Mouse (Mus musculus): ENCODE data around the gene Amn. TPM values are rescaled to one million over a fixed set of nuclear protein-coding genes. Genes with fewer than 3 reads are reported as not detected.

Gene Amn
- polyA plus RNA-seq, 1 experiment from 2014 or later: 2.4 TPM

- Histone ChIP-seq H3K36me3 (ENCODE audit: control insufficient read depth, insufficient read depth) (peaks cover 5% of the 10 kb centered on the region; the same call in 1 of the 2 replicates), H3K9ac (ENCODE audit: low read length) (no peak overlapping the region), H3K4me2 (ENCODE audit: low read depth, low read length) (no peak overlapping the region), H3K27me3 (ENCODE audit: control insufficient read depth, insufficient read depth, low read length) (no peaks in the 10 kb centered on the region), H3K27ac (ENCODE audit: low read length) (peak overlapping the region; percentile 9), H3K9me3 (replicated peaks; ENCODE audit: control insufficient read depth, low read length) (no peaks in the 10 kb centered on the region; the same call in 1 of the 2 replicates), H3K4me3 (ENCODE audit: low read length) (no peak overlapping the region), H3K4me1 (ENCODE audit: control insufficient read depth, insufficient read depth, low read length) (peaks cover 13% of the 10 kb centered on the region)
- 91% methylated on average over 5 of the region's 5 CpGs for WGBS
- no peak for ATAC-seq (replicated peaks; ENCODE audit: extremely low read depth, insufficient read depth, low FRiP score)
These were observed 32.5 kb upstream of the Amn start for GRCm38 (mm10) chr12:111238345-111238744.

GRCm38 (mm10) chr12:111238778-111239177, 32.1 kb upstream of the Amn start:
- Histone ChIP-seq H3K36me3 (ENCODE audit: control insufficient read depth, insufficient read depth) (peaks cover 7% of the 10 kb centered on the region; the same call in 1 of the 2 replicates), H3K4me2 (ENCODE audit: low read depth, low read length) (no peak overlapping the region), H3K27ac (ENCODE audit: low read length) (peak overlapping the region; percentile 9; the same call in 1 of the 2 replicates), H3K9me3 (replicated peaks; ENCODE audit: control insufficient read depth, low read length) (no peaks in the 10 kb centered on the region; the same call in 1 of the 2 replicates), H3K4me1 (ENCODE audit: control insufficient read depth, insufficient read depth, low read length) (peaks cover 13% of the 10 kb centered on the region), H3K27me3 (ENCODE audit: control insufficient read depth, insufficient read depth, low read length) (no peaks in the 10 kb centered on the region), H3K4me3 (ENCODE audit: low read length) (no peak overlapping the region), H3K9ac (ENCODE audit: low read length) (no peak overlapping the region)
- ATAC-seq (replicated peaks; ENCODE audit: extremely low read depth, insufficient read depth, low FRiP score): peak; percentile 50; the same call in 1 of the 2 replicates
- WGBS: 55% methylated on average over 4 of the region's 4 CpGs

GRCm38 (mm10) chr12:111239930-111240329, 31.0 kb upstream of the Amn start:
- Histone ChIP-seq H3K9me3 (replicated peaks; ENCODE audit: control insufficient read depth, low read length) (no peaks in the 10 kb centered on the region; the same call in 1 of the 2 replicates), H3K4me3 (ENCODE audit: low read length) (no peak overlapping the region), H3K27ac (ENCODE audit: low read length) (no peak overlapping the region), H3K4me1 (ENCODE audit: control insufficient read depth, insufficient read depth, low read length) (peaks cover 1% of the 10 kb centered on the region), H3K36me3 (ENCODE audit: control insufficient read depth, insufficient read depth) (peaks cover 7% of the 10 kb centered on the region; the same call in 1 of the 2 replicates), H3K9ac (ENCODE audit: low read length) (no peak overlapping the region), H3K4me2 (ENCODE audit: low read depth, low read length) (no peak overlapping the region), H3K27me3 (ENCODE audit: control insufficient read depth, insufficient read depth, low read length) (no peaks in the 10 kb centered on the region)
- 79% methylated on average over 10 of the region's 10 CpGs for WGBS
- ATAC-seq (replicated peaks; ENCODE audit: extremely low read depth, insufficient read depth, low FRiP score): no peak

DNA sequence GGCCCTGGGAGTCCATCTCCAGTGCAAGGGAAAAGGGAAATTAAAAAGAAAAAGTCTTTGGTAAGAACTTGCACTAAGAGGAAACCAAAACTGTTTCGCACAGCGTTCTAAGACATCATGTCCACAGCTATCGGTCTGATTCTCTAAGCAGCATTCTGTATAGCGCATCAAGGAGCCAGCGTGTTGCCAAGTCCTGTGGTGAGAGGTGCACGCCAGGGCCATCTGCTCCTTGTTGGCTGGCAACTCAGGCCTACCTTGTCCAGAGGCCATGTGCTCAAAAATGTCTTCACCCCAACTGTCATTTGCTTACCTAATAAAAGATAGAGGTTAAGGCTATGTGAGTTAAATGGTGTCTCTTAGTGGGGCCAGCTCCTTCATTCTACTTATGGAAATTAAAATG, 29.0 kb upstream of the Amn start:
- no peaks in the 10 kb centered on the region for H3K4me1 ChIP-seq (ENCODE audit: control insufficient read depth, insufficient read depth, low read length)
- H3K9ac ChIP-seq (ENCODE audit: low read length): no peak overlapping the region
- 93% methylated on average over 6 of the region's 6 CpGs for WGBS
- ATAC-seq (replicated peaks; ENCODE audit: extremely low read depth, insufficient read depth, low FRiP score): no peak
- no peak overlapping the region for H3K27ac ChIP-seq (ENCODE audit: low read length)
- H3K4me3 ChIP-seq (ENCODE audit: low read length): no peak overlapping the region
- H3K9me3 ChIP-seq (replicated peaks; ENCODE audit: control insufficient read depth, low read length): no peaks in the 10 kb centered on the region
- H3K27me3 ChIP-seq (ENCODE audit: control insufficient read depth, insufficient read depth, low read length): no peaks in the 10 kb centered on the region
- no peak overlapping the region for H3K4me2 ChIP-seq (ENCODE audit: low read depth, low read length)
- peaks cover 10% of the 10 kb centered on the region; the same call in 1 of the 2 replicates for H3K36me3 ChIP-seq (ENCODE audit: control insufficient read depth, insufficient read depth)

DNA sequence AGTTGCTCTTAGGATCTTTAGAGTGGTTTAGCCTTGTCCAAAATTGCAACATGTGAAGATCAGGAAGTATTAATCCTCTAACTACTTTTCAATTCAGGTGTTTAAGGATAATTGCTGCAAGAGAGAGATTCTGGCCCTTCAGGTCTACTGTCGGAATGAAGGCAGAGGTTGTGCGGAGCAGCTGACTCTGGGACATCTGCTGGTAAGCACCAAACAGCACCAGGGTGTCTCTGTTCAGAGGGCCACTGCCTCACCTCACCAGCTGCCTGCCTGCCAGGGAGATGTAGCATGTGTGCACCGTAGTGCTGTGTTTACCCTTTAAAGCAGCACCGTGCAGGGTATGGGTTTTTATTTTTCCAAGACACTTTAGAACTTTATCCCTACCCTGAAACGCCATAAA, 28.5 kb upstream of the Amn start:
- no peak for ATAC-seq (replicated peaks; ENCODE audit: extremely low read depth, insufficient read depth, low FRiP score)
- H3K9me3 ChIP-seq (replicated peaks; ENCODE audit: control insufficient read depth, low read length): no peaks in the 10 kb centered on the region

DNA sequence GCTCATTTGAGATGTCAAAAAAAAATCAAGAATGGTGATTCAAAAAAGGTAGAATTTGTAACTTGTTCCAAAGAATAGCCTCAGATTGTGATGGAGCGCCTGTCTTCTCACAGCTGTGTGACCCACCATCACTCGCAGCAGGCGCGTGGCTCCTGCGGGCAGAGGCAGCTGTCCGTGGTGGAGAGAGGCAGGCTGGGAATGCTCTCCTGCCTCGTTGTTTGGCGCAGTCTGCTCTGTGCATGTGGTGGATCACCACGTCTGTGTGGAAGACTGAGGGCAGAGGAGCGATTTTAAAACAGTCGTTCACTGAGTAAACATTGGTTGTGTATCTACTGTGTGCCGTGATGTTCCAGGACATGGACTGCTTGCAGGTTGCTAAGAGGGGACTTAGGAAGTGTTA, 27.2 kb upstream of the Amn start:
- Histone ChIP-seq H3K9me3 (replicated peaks; ENCODE audit: control insufficient read depth, low read length) (no peaks in the 10 kb centered on the region), H3K9ac (ENCODE audit: low read length) (no peak overlapping the region), H3K4me1 (ENCODE audit: control insufficient read depth, insufficient read depth, low read length) (no peaks in the 10 kb centered on the region), H3K27ac (ENCODE audit: low read length) (no peak overlapping the region), H3K36me3 (ENCODE audit: control insufficient read depth, insufficient read depth) (peaks cover 6% of the 10 kb centered on the region; the same call in 1 of the 2 replicates), H3K4me3 (ENCODE audit: low read length) (no peak overlapping the region), H3K4me2 (ENCODE audit: low read depth, low read length) (no peak overlapping the region), H3K27me3 (ENCODE audit: control insufficient read depth, insufficient read depth, low read length) (no peaks in the 10 kb centered on the region)
- 82% methylated on average over 12 of the region's 12 CpGs for WGBS
- no peak for ATAC-seq (replicated peaks; ENCODE audit: extremely low read depth, insufficient read depth, low FRiP score)

More for the DNA sequence above, 28.5 kb upstream of the Amn start:
- Histone ChIP-seq H3K36me3 (ENCODE audit: control insufficient read depth, insufficient read depth) (peaks cover 10% of the 10 kb centered on the region; the same call in 1 of the 2 replicates), H3K27ac (ENCODE audit: low read length) (no peak overlapping the region), H3K4me3 (ENCODE audit: low read length) (no peak overlapping the region), H3K27me3 (ENCODE audit: control insufficient read depth, insufficient read depth, low read length) (no peaks in the 10 kb centered on the region), H3K4me1 (ENCODE audit: control insufficient read depth, insufficient read depth, low read length) (no peaks in the 10 kb centered on the region), H3K9ac (ENCODE audit: low read length) (no peak overlapping the region), H3K4me2 (ENCODE audit: low read depth, low read length) (no peak overlapping the region)
- 93% methylated on average over 5 of the region's 5 CpGs for WGBS

DNA sequence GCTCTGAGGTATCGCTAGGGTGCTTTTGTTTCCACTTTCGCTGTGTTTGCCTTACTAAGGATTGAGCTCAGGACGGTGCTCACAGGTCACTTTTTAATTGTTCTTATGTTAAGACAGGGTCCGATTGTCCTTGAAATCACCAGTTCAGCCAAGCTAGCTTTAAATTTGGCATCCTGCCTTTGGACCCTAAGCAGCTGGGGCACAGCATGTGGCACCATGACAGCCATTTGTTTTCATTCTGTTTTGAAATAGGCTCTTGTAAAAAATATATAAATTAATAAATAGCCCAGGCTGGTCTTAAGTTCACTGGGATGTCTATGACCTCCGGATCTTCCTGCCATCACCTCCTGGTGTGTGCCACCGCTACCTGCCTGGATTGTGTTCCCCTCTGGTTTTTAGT, 25.8 kb upstream of the Amn start:
- Histone ChIP-seq H3K9ac (ENCODE audit: low read length) (no peak overlapping the region), H3K4me1 (ENCODE audit: control insufficient read depth, insufficient read depth, low read length) (no peaks in the 10 kb centered on the region), H3K27me3 (ENCODE audit: control insufficient read depth, insufficient read depth, low read length) (no peaks in the 10 kb centered on the region), H3K4me2 (ENCODE audit: low read depth, low read length) (no peak overlapping the region), H3K27ac (ENCODE audit: low read length) (no peak overlapping the region), H3K4me3 (ENCODE audit: low read length) (no peak overlapping the region), H3K36me3 (ENCODE audit: control insufficient read depth, insufficient read depth) (peaks cover 6% of the 10 kb centered on the region; the same call in 1 of the 2 replicates), H3K9me3 (replicated peaks; ENCODE audit: control insufficient read depth, low read length) (no peaks in the 10 kb centered on the region)
- no peak for ATAC-seq (replicated peaks; ENCODE audit: extremely low read depth, insufficient read depth, low FRiP score)
- 85% methylated on average over 6 of the region's 6 CpGs for WGBS

- no peak for ATAC-seq (replicated peaks; ENCODE audit: extremely low read depth, insufficient read depth, low FRiP score)
- Histone ChIP-seq H3K9me3 (replicated peaks; ENCODE audit: control insufficient read depth, low read length) (no peaks in the 10 kb centered on the region), H3K9ac (ENCODE audit: low read length) (no peak overlapping the region), H3K27ac (ENCODE audit: low read length) (no peak overlapping the region), H3K36me3 (ENCODE audit: control insufficient read depth, insufficient read depth) (peaks cover 6% of the 10 kb centered on the region; the same call in 1 of the 2 replicates), H3K4me3 (ENCODE audit: low read length) (no peak overlapping the region), H3K27me3 (ENCODE audit: control insufficient read depth, insufficient read depth, low read length) (no peaks in the 10 kb centered on the region), H3K4me1 (ENCODE audit: control insufficient read depth, insufficient read depth, low read length) (no peaks in the 10 kb centered on the region), H3K4me2 (ENCODE audit: low read depth, low read length) (no peak overlapping the region)
- 74% methylated on average over 9 of the region's 9 CpGs for WGBS
These were observed 24.0 kb upstream of the Amn start for GRCm38 (mm10) chr12:111246808-111247464.

GRCm38 (mm10) chr12:111249095-111249494, 21.8 kb upstream of the Amn start:
- no peak overlapping the region for H3K4me3 ChIP-seq (ENCODE audit: low read length)
- 0 out of 2 replicates have a peak, but pooled peaks cover 3% of the 10 kb centered on the region for H3K36me3 ChIP-seq (ENCODE audit: control insufficient read depth, insufficient read depth)
- H3K9me3 ChIP-seq (replicated peaks; ENCODE audit: control insufficient read depth, low read length): no peaks in the 10 kb centered on the region
- H3K27ac ChIP-seq (ENCODE audit: low read length): no peak overlapping the region
- no peaks in the 10 kb centered on the region for H3K4me1 ChIP-seq (ENCODE audit: control insufficient read depth, insufficient read depth, low read length)
- no peak overlapping the region for H3K9ac ChIP-seq (ENCODE audit: low read length)
- 58% methylated on average over 3 of the region's 3 CpGs for WGBS
- no peak overlapping the region for H3K4me2 ChIP-seq (ENCODE audit: low read depth, low read length)
- no peak for ATAC-seq (replicated peaks; ENCODE audit: extremely low read depth, insufficient read depth, low FRiP score)
- no peaks in the 10 kb centered on the region for H3K27me3 ChIP-seq (ENCODE audit: control insufficient read depth, insufficient read depth, low read length)
